Mouse (Mus musculus) fat pad, adult 2 months (tissue): ENCODE data around the gene Zbtb2.
"Not testable (repeated sequence)": the region's sequence is repeated elsewhere in the genome, so short reads cannot be mapped to it uniquely, and the experiment has no call there.

Source experiments
- DNase-seq: peaks from one replicate; pipeline ENCODE4 v3.0.0-alpha.2; 2011; ENCODE audit warnings: low read depth, low spot score; ENCODE audit errors: extremely low read depth

The Zbtb2 gene

GRCm38 (mm10) chr10:4387701-4388383 lies at the start of gene Zbtb2:
Zbtb2 (minus strand) TSS chr10:4388108.
- no peak for DNase-seq

GRCm38 (mm10) chr10:4435416-4435815 lies 47.5 kb upstream of the Zbtb2 start:
- DNase-seq = no peak

GRCm38 (mm10) chr10:4433871-4434270 lies 46.0 kb upstream of the Zbtb2 start:
- DNase-seq = not testable (repeated sequence)

- no peak for DNase-seq
These were observed 45.3 kb upstream of the Zbtb2 start for GRCm38 (mm10) chr10:4432996-4433755.

GRCm38 (mm10) chr10:4432123-4432931 lies 44.4 kb upstream of the Zbtb2 start, which contains the start of the genes Rmnd1 and Armt1:
Rmnd1 (minus strand) TSS chr10:4432388.
Armt1 (plus strand) TSS chr10:4432467.
- no peak for DNase-seq

- DNase-seq = no peak
These were observed 43.8 kb upstream of the Zbtb2 start for GRCm38 (mm10) chr10:4431746-4432122.

GRCm38 (mm10) chr10:4430826-4431225 lies 42.9 kb upstream of the Zbtb2 start:
- DNase-seq = no peak

- no peak for DNase-seq
These were observed 42.5 kb upstream of the Zbtb2 start for GRCm38 (mm10) chr10:4430399-4430798.

- no peak for DNase-seq
These were observed 37.3 kb upstream of the Zbtb2 start for GRCm38 (mm10) chr10:4425245-4425644.

- DNase-seq = no peak
These were observed 19.3 kb upstream of the Zbtb2 start for GRCm38 (mm10) chr10:4407191-4407590.

GRCm38 (mm10) chr10:4405511-4405910 lies 17.6 kb upstream of the Zbtb2 start:
- no peak for DNase-seq

- DNase-seq = no peak
These were observed 17.1 kb upstream of the Zbtb2 start for GRCm38 (mm10) chr10:4404895-4405491.

GRCm38 (mm10) chr10:4398058-4398457 lies 10.2 kb upstream of the Zbtb2 start:
- no peak for DNase-seq

GRCm38 (mm10) chr10:4395321-4395720 lies 7.4 kb upstream of the Zbtb2 start:
- DNase-seq = no peak

GRCm38 (mm10) chr10:4391851-4392250 lies 3.9 kb upstream of the Zbtb2 start:
- DNase-seq = peak; percentile 78

- DNase-seq = no peak
These were observed 3.2 kb upstream of the Zbtb2 start for GRCm38 (mm10) chr10:4391076-4391475.

GRCm38 (mm10) chr10:4390550-4390949 lies 2.6 kb upstream of the Zbtb2 start:
- no peak for DNase-seq

GRCm38 (mm10) chr10:4389461-4390112 lies 1.7 kb upstream of the Zbtb2 start:
- no peak for DNase-seq

GRCm38 (mm10) chr10:4389036-4389435 lies 1.1 kb upstream of the Zbtb2 start:
- DNase-seq = no peak

GRCm38 (mm10) chr10:4388384-4388745 lies 457 bp upstream of the Zbtb2 start:
- DNase-seq = no peak
